8 mouse cellular contexts compared by ENCODE assay signal in genomic region chr4:155219271-155220212, GRCm38 (mm10). TPM values are rescaled to one million over a fixed set of nuclear protein-coding genes. Genes with fewer than 3 reads are reported as not detected.
DNase-seq lines count a peak whose midpoint lies in the region; ATAC-seq and TF ChIP-seq lines count a peak whose summit lies in the region.

No protein-coding gene starts in this region.

- no peaks in the 10 kb centered on the region for H3K27me3 ChIP-seq in C2C12 (ENCODE audit: control insufficient read depth, insufficient read depth, insufficient read length)
- H3K27me3 ChIP-seq in forebrain, embryonic 16.5 days (replicated peaks; ENCODE audit: control insufficient read depth, insufficient read depth, low read length), result no peaks in the 10 kb centered on the region
- no peaks in the 10 kb centered on the region for H3K27me3 ChIP-seq in liver, postnatal 0 days (ENCODE audit: insufficient read depth, low read length)

- no peak for TF ChIP-seq EP300 in liver, postnatal 0 days (IDR thresholded peaks at IDR 0.05; ENCODE audit: low read depth)

- H3K9ac ChIP-seq in forebrain, embryonic 16.5 days (replicated peaks; ENCODE audit: low read depth, low read length), result peak overlapping the region; percentile 48
- peak overlapping the region; percentile 47 for H3K9ac ChIP-seq in liver, postnatal 0 days (replicated peaks)

- peak; percentile 95 for DNase-seq in heart, adult 11 months
- no peak for DNase-seq in heart, adult 8-10 months (ENCODE audit: low spot score)
- DNase-seq in liver, postnatal 0 days, result no peak
- DNase-seq in embryo, embryonic 10 days (ENCODE audit: low spot score), result no peak
- DNase-seq in retina, postnatal 1 day, result no peak
- DNase-seq in frontal cortex, postnatal 14 days (ENCODE audit: low spot score in 2 of 2), result no peak

- peaks cover 9% of the 10 kb centered on the region for H3K36me3 ChIP-seq in C2C12 (ENCODE audit: control insufficient read depth, insufficient read depth)
- H3K36me3 ChIP-seq in forebrain, embryonic 16.5 days (ENCODE audit: control insufficient read depth, insufficient read depth), result no peaks in the 10 kb centered on the region
- H3K36me3 ChIP-seq in liver, postnatal 0 days (replicated peaks; ENCODE audit: insufficient read depth, low read length), result no peaks in the 10 kb centered on the region

- TF ChIP-seq CTCF in C2C12 (IDR thresholded peaks at IDR 0.05; ENCODE audit: control insufficient read depth, insufficient read depth, insufficient read length), result no peak
- no peak for TF ChIP-seq CTCF in liver, postnatal 0 days (IDR thresholded peaks at IDR 0.05; ENCODE audit: low read depth)

- peaks cover 81% of the 10 kb centered on the region for H3K79me2 ChIP-seq in C2C12 (ENCODE audit: control insufficient read depth, insufficient read depth)

- no peak overlapping the region for H3K27ac ChIP-seq in forebrain, embryonic 16.5 days (ENCODE audit: low read length)
- peak overlapping the region; percentile 30; the same call in 1 of the 2 replicates for H3K27ac ChIP-seq in liver, postnatal 0 days (ENCODE audit: low read depth)

- no peak for ATAC-seq in forebrain, embryonic 16.5 days
- no peak for ATAC-seq in liver, postnatal 0 days

- H3K4me1 ChIP-seq in forebrain, embryonic 16.5 days (replicated peaks; ENCODE audit: control insufficient read depth, insufficient read depth, low read length), result peaks cover 69% of the 10 kb centered on the region
- H3K4me1 ChIP-seq in liver, postnatal 0 days (ENCODE audit: insufficient read depth), result peaks cover 63% of the 10 kb centered on the region

- H3K9me3 ChIP-seq in forebrain, embryonic 16.5 days (ENCODE audit: control insufficient read depth, low read length), result no peaks in the 10 kb centered on the region
- no peaks in the 10 kb centered on the region for H3K9me3 ChIP-seq in liver, postnatal 0 days (ENCODE audit: low read length)

- peak overlapping the region; percentile 61 for H3ac ChIP-seq in C2C12 (ENCODE audit: control insufficient read depth, insufficient read length, low read depth)

- 63% methylated on average over 12 of the region's 12 CpGs for WGBS in forebrain, embryonic 16.5 days
- WGBS in liver, postnatal 0 days (ENCODE audit: insufficient replicate concordance), result 40% methylated on average over 12 of the region's 12 CpGs

- H3K79me3 ChIP-seq in C2C12 (ENCODE audit: low read depth), result peaks cover 72% of the 10 kb centered on the region

- H3K4me3 ChIP-seq in C2C12 (ENCODE audit: insufficient read depth, poor library complexity, severe bottlenecking), result peak overlapping the region; percentile 78
- peak overlapping the region; percentile 81 for H3K4me3 ChIP-seq in forebrain, embryonic 16.5 days (replicated peaks; ENCODE audit: low read length)
- peak overlapping the region; percentile 64 for H3K4me3 ChIP-seq in liver, postnatal 0 days (ENCODE audit: low read depth, low read length)

- H3K4me2 ChIP-seq in forebrain, embryonic 16.5 days (ENCODE audit: low read length), result peak overlapping the region; percentile 97
- H3K4me2 ChIP-seq in liver, postnatal 0 days (ENCODE audit: low read depth, low read length), result peak overlapping the region; percentile 74

TF ChIP-seq in C2C12, 6 proteins besides CTCF, POLR2A, EP300 and RAD21:
- no peak for TF ChIP-seq MAX (IDR thresholded peaks at IDR 0.05)
- TF ChIP-seq USF1 (IDR thresholded peaks at IDR 0.05; ENCODE audit: low read depth), result peak; percentile 62
- no peak for TF ChIP-seq MYOD1 (IDR thresholded peaks at IDR 0.05; ENCODE audit: control insufficient read depth, insufficient read length, low read depth)
- TF ChIP-seq CEBPB (IDR thresholded peaks at IDR 0.05; ENCODE audit: low read depth), result no peak
TF ChIP-seq in C2C12: peak in this region for 1.

RNA-seq across cellular contexts. Expression of gene Ski, which starts 2.9 kb away (rescaled TPM):
- total RNA-seq in heart, adult 8-10 months (2022), result 10 to 100 TPM; 44.5 to 53.3 (median 49.0) TPM
- 45.2 TPM for polyA plus RNA-seq in C2C12 (2012; fragmentation: generic; extraction: Trizol)
- 15.8 and 16.0 TPM in 2 replicates for polyA plus RNA-seq in forebrain, embryonic 16.5 days (2015; fragmentation: Nextera tagmentation; extraction: Ambion mirVana)
- 3.5 and 3.7 TPM in 2 replicates for polyA plus RNA-seq in liver, postnatal 0 days (2015; fragmentation: Nextera tagmentation; extraction: Ambion mirVana)

RNA-seq across cellular contexts. Expression of gene Faap20, which starts 30.1 kb away (rescaled TPM):
- total RNA-seq in heart, adult 8-10 months (2022), result 10 to 100 TPM; 12.4 to 17.8 (median 15.9) TPM
- polyA plus RNA-seq in C2C12 (2012; fragmentation: generic; extraction: Trizol), result 30.6 TPM
- 79.4 and 84.0 TPM in 2 replicates for polyA plus RNA-seq in forebrain, embryonic 16.5 days (2015; fragmentation: Nextera tagmentation; extraction: Ambion mirVana)
- polyA plus RNA-seq in liver, postnatal 0 days (2015; fragmentation: Nextera tagmentation; extraction: Ambion mirVana), result 23.1 and 24.7 TPM in 2 replicates
